Mouse (Mus musculus) cortical plate, adult 2 months (tissue): ENCODE results near the gene Zdhhc18.

ENCODE experiments used
- CTCF ChIP-seq: fragments of 200-500 bp; IDR thresholded peaks from 2 replicates; pipeline ENCODE4 v1.5.1; 2011; ENCODE audit warnings: mild to moderate bottlenecking, control low read depth, low read length; ENCODE audit not compliant: insufficient read depth; ENCODE audit errors: extremely low read depth
- POLR2A ChIP-seq: fragments of 200-500 bp; IDR thresholded peaks from 2 replicates; pipeline ENCODE4 v1.6.1; 2011; ENCODE audit warnings: mild to moderate bottlenecking, low read length, control low read depth; ENCODE audit not compliant: insufficient read depth; ENCODE audit errors: extremely low read depth

- TF ChIP-seq CTCF (no peak), POLR2A (no peak)
These were observed 2.8 kb upstream of the Zdhhc18 start for GRCm38 (mm10) chr4:133652746-133653145.
